Mouse (Mus musculus): ENCODE data around the gene Vars. TPM values are rescaled to one million over a fixed set of nuclear protein-coding genes. Genes with fewer than 3 reads are reported as not detected.
"Not testable (repeated sequence)": the region's sequence is repeated elsewhere in the genome, so short reads cannot be mapped to it uniquely, and the experiment has no call there.

Vars gene
- polyA plus RNA-seq, 1 experiment from 2014 or later, result 171 TPM

DNA sequence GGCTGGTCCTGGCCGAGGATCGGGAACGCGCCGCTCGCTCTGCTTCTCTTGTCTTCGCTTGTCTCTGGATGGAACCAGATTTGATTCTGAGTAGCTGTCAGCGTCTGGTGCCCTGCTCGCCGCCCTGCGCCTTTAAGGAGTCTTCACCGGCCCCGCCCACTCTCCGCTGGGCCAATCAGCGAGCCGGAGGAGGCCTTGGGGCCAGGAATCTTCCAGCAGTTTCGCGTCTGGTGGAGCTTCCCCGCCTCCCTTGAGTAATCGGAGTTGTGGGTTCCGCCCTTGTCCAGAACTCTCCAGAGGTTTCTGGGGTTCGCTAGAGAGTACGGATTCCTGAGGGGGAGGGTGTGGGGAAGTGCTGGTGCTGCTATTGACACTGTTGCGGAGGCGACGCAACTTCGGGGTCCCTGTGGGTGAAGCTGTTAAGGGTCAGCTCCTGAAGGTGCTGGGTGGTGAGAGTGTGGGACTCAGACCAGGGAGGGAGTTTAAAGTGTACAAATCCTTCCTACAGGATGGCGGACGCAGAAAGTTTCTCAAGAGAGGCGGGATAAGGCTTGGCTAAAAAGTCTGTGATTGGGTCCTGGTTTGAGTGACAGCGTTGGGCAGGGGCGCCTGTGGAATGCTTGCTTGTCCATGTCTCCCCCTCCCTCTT, 41.5 kb upstream of the Vars start, which contains the start of gene Hspa1b:
Hspa1b (minus strand) TSS at position 109 of the 649 bp plus-strand sequence.
- Histone ChIP-seq H3K4me2 (peak within 1 kb of the TSS; percentile 65), H3K9ac (replicated peaks) (peak within 1 kb of the TSS; percentile 66), H3K27me3 (peaks cover 43% of the 10 kb centered on the region), H3K27ac (peak within 1 kb of the TSS; percentile 91), H3K4me3 (replicated peaks) (peak within 1 kb of the TSS; percentile 55)
- H3K4me1 ChIP-seq (replicated peaks); H3K36me3 ChIP-seq; H3K9me3 ChIP-seq: not testable (repeated sequence)
- WGBS, result under 1% methylated on average over 32 of the region's 32 CpGs
- ATAC-seq (ENCODE audit: insufficient number of reproducible peaks, insufficient read depth, low FRiP score, low TSS enrichment, low read depth), result peak; percentile 91

GRCm38 (mm10) chr17:34959881-34960515, 40.8 kb upstream of the Vars start:
- 15% methylated on average over 12 of the region's 12 CpGs for WGBS
- Histone ChIP-seq H3K9me3 (no peaks in the 10 kb centered on the region), H3K4me3 (replicated peaks) (peak overlapping the region; percentile 55), H3K4me2 (peak overlapping the region; percentile 65), H3K36me3 (no peaks in the 10 kb centered on the region), H3K9ac (replicated peaks) (peak overlapping the region; percentile 66; the same call in 1 of the 2 replicates), H3K4me1 (replicated peaks) (peaks cover 8% of the 10 kb centered on the region), H3K27me3 (peaks cover 42% of the 10 kb centered on the region), H3K27ac (peak overlapping the region; percentile 91)
- ATAC-seq (ENCODE audit: insufficient number of reproducible peaks, insufficient read depth, low FRiP score, low TSS enrichment, low read depth), result no peak

- Histone ChIP-seq H3K4me3 (replicated peaks) (no peak overlapping the region), H3K9me3 (no peaks in the 10 kb centered on the region), H3K27me3 (peaks cover 35% of the 10 kb centered on the region), H3K4me2 (no peak overlapping the region), H3K9ac (replicated peaks) (no peak overlapping the region), H3K36me3 (no peaks in the 10 kb centered on the region), H3K4me1 (replicated peaks) (peaks cover 8% of the 10 kb centered on the region), H3K27ac (no peak overlapping the region)
- no peak for ATAC-seq (ENCODE audit: insufficient number of reproducible peaks, insufficient read depth, low FRiP score, low TSS enrichment, low read depth)
Measured at GRCm38 (mm10) chr17:34960702-34961493, 39.9 kb upstream of the Vars start.

GRCm38 (mm10) chr17:34962125-34962524, 38.7 kb upstream of the Vars start:
- Histone ChIP-seq H3K4me3 (replicated peaks) (no peak overlapping the region), H3K27me3 (peaks cover 33% of the 10 kb centered on the region), H3K9me3 (no peaks in the 10 kb centered on the region), H3K4me1 (replicated peaks) (peaks cover 8% of the 10 kb centered on the region), H3K36me3 (no peaks in the 10 kb centered on the region), H3K4me2 (no peak overlapping the region), H3K27ac (no peak overlapping the region), H3K9ac (replicated peaks) (peak overlapping the region; percentile 37; the same call in 1 of the 2 replicates)
- WGBS, result 35% methylated on average over 3 of the region's 3 CpGs
- no peak for ATAC-seq (ENCODE audit: insufficient number of reproducible peaks, insufficient read depth, low FRiP score, low TSS enrichment, low read depth)

DNA sequence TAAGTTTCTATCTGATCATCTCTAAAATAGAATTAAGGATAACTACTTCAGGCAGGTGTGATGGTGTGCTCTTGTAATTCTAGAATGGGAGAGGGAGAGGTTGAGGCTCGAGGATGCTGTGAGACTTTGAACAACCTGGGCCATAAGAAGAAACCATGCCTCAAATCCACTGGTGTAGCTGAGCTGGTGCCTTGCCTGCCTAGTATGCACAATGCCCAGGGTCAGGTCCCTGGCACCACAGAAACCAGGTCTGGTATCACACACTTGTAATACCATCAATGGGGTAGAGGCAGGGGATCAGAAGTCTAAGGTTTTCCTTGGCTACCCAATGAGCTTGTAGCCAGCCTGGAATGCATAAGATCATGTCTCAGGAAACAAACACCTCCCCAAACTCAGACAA, 37.9 kb upstream of the Vars start:
- H3K27me3 ChIP-seq, result peaks cover 40% of the 10 kb centered on the region

DNA sequence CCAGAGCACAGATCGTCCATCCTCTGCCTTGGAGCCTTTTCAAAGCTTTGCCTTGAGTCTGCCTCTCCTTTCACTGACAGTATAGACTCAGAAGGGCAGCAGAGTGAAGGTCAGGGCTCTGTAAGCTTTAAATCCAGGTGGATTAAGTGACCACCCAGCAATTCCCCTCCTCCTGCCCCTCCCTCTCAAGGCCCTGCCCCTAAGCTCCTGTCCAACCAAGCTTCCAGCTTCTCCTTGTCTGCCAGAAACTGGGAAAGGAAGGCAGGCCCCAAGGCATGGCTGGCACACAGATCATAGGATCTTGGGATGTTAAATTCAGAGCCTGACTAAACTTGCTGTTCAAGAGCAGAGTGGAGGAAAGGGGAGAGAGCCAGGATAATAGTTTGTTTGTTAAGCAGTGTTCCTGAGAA, 36.1 kb upstream of the Vars start:
- ATAC-seq (ENCODE audit: insufficient number of reproducible peaks, insufficient read depth, low FRiP score, low TSS enrichment, low read depth), result no peak
- no peak overlapping the region for H3K4me3 ChIP-seq (replicated peaks)
- H3K27me3 ChIP-seq, result peaks cover 58% of the 10 kb centered on the region
- 23% methylated on average over 1 of the region's 1 CpGs for WGBS
- H3K27ac ChIP-seq, result no peak overlapping the region
- no peaks in the 10 kb centered on the region for H3K36me3 ChIP-seq
- H3K9me3 ChIP-seq, result no peaks in the 10 kb centered on the region
- peaks cover 8% of the 10 kb centered on the region for H3K4me1 ChIP-seq (replicated peaks)
- H3K9ac ChIP-seq (replicated peaks), result no peak overlapping the region
- H3K4me2 ChIP-seq, result no peak overlapping the region

More for the DNA sequence above, 37.9 kb upstream of the Vars start:
- H3K36me3 ChIP-seq, result no peaks in the 10 kb centered on the region
- H3K4me2 ChIP-seq, result no peak overlapping the region
- peaks cover 8% of the 10 kb centered on the region for H3K4me1 ChIP-seq (replicated peaks)
- no peak overlapping the region for H3K4me3 ChIP-seq (replicated peaks)
- H3K9me3 ChIP-seq, result no peaks in the 10 kb centered on the region
- no peak overlapping the region for H3K27ac ChIP-seq
- WGBS, result 45% methylated on average over 1 of the region's 1 CpGs
- no peak overlapping the region for H3K9ac ChIP-seq (replicated peaks)
- ATAC-seq (ENCODE audit: insufficient number of reproducible peaks, insufficient read depth, low FRiP score, low TSS enrichment, low read depth), result no peak

DNA sequence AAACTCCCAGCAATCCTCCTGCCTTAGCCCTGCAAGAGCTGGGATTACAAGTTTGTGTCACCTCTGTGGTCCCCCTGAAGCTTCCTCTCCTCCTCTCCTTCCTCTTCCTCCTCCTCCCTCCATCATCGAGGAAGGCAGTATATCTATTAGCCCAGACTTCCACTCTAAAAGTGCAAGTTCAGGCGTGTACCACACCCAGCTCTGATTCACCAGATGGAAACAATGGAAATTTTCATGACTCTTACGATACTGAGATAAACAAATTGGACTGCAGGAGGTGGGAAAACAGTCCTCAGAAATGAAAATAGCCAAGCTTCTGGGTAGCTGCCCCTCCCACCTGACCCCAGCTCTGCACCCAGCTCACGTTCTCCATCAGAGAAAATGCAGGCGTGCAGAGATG, 35.2 kb upstream of the Vars start:
- Histone ChIP-seq H3K9me3 (no peaks in the 10 kb centered on the region), H3K27me3 (peaks cover 65% of the 10 kb centered on the region), H3K4me1 (replicated peaks) (no peaks in the 10 kb centered on the region), H3K4me3 (replicated peaks) (no peak overlapping the region), H3K4me2 (no peak overlapping the region), H3K36me3 (no peaks in the 10 kb centered on the region), H3K9ac (replicated peaks) (no peak overlapping the region), H3K27ac (no peak overlapping the region)
- 81% methylated on average over 5 of the region's 5 CpGs for WGBS
- no peak for ATAC-seq (ENCODE audit: insufficient number of reproducible peaks, insufficient read depth, low FRiP score, low TSS enrichment, low read depth)

DNA sequence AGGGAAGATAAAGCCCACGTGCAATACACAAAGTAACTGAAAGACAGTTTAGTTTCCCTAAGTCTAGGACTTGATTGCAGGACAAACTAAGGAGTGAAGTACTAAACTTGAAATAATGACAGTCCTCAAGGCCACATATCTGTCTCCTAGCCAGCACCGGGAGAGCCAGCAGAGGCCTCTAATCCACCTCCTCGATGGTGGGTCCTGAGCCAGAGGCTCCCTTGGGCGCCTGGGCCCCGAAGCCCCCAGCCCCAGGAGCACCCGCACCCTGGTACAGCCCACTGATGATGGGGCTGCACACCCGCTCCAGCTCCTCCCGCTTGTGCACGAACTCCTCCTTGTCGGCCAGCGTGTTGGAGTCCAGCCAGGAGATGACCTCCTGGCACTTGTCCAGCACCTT, 31.0 kb upstream of the Vars start, which contains the start of gene Gm20481:
Gm20481 (plus strand) TSS at position 91 of the 400 bp plus-strand sequence.
- WGBS, result 68% methylated on average over 9 of the region's 11 CpGs
- H3K27me3 ChIP-seq, result peaks cover 40% of the 10 kb centered on the region
- H3K4me2 ChIP-seq; H3K4me3 ChIP-seq (replicated peaks); H3K36me3 ChIP-seq; ATAC-seq (ENCODE audit: insufficient number of reproducible peaks, insufficient read depth, low FRiP score, low TSS enrichment, low read depth); H3K9ac ChIP-seq (replicated peaks); H3K4me1 ChIP-seq (replicated peaks); H3K27ac ChIP-seq; H3K9me3 ChIP-seq: not testable (repeated sequence)

DNA sequence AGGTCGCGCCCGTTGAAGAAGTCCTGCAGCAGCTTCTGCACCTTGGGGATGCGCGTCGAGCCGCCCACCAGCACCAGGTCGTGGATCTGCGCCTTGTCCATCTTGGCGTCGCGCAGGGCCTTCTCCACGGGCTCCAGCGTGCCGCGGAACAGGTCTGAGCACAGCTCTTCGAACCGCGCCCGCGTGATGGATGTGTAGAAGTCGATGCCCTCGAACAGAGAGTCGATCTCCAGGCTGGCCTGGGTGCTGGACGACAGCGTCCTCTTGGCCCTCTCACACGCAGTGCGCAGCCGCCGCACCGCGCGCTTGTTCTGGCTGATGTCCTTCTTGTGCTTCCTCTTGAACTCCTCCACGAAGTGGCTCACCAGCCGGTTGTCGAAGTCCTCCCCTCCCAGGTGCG, 29.9 kb upstream of the Vars start:
- H3K4me2 ChIP-seq; H3K4me1 ChIP-seq (replicated peaks); H3K9me3 ChIP-seq; H3K36me3 ChIP-seq; H3K4me3 ChIP-seq (replicated peaks); H3K9ac ChIP-seq (replicated peaks); H3K27ac ChIP-seq; ATAC-seq (ENCODE audit: insufficient number of reproducible peaks, insufficient read depth, low FRiP score, low TSS enrichment, low read depth): not testable (repeated sequence)
- 41% methylated on average over 26 of the region's 37 CpGs for WGBS
- peaks cover 39% of the 10 kb centered on the region for H3K27me3 ChIP-seq

- not testable (repeated sequence) for H3K9me3 ChIP-seq; H3K9ac ChIP-seq (replicated peaks); H3K27ac ChIP-seq; H3K36me3 ChIP-seq; H3K4me1 ChIP-seq (replicated peaks)
- peak overlapping the region; percentile 42 for H3K4me3 ChIP-seq (replicated peaks)
- peak overlapping the region; percentile 77 for H3K4me2 ChIP-seq
- WGBS, result 4% methylated on average over 28 of the region's 43 CpGs
- H3K27me3 ChIP-seq, result peaks cover 36% of the 10 kb centered on the region
- peak; percentile 40; the same call in 1 of the 2 replicates for ATAC-seq (ENCODE audit: insufficient number of reproducible peaks, insufficient read depth, low FRiP score, low TSS enrichment, low read depth)
Measured at GRCm38 (mm10) chr17:34971694-34972068, 29.1 kb upstream of the Vars start.

DNA sequence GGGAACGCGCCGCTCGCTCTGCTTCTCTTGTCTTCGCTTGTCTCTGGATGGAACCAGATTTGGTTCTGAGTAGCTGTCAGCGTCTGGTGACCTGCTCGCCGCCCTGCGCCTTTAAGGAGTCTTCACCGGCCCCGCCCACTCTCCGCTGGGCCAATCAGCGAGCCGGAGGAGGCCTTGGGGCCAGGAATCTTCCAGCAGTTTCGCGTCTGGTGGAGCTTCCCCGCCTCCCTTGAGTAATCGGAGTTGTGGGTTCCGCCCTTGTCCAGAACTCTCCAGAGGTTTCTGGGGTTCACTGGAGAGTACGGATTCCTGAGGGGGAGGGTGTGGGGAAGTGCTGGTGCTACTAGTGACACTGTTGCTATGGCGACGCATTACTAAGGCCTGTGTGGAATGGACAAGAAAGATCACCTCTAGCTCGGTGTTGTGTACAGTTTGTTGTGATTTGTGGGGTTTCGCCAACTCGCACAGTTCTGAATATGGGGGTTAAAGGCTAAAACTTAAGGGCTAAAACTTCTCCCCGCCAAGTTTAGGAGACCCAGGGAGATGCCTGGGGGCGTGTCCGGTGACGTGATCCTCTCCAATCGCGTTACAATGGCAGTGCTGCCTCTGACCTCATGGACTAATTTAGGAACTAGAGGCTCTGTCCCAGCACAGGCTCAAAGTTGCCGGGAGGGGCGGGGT, 28.6 kb upstream of the Vars start, which contains the start of the genes Hspa1a and Hspa1l:
Hspa1a (minus strand) TSS at position 88 of the 681 bp plus-strand sequence.
Hspa1l (plus strand) TSS at position 635 of the 681 bp plus-strand sequence.
- H3K4me2 ChIP-seq, result peak within 1 kb of the TSS; percentile 77
- WGBS, result under 1% methylated on average over 33 of the region's 33 CpGs
- H3K9ac ChIP-seq (replicated peaks), result peak within 1 kb of the TSS; percentile 34; the same call in 1 of the 2 replicates
- H3K9me3 ChIP-seq; H3K4me1 ChIP-seq (replicated peaks); H3K36me3 ChIP-seq: not testable (repeated sequence)
- peak; percentile 86 for ATAC-seq (ENCODE audit: insufficient number of reproducible peaks, insufficient read depth, low FRiP score, low TSS enrichment, low read depth)
- peaks cover 31% of the 10 kb centered on the region for H3K27me3 ChIP-seq
- 0 out of 2 replicates have a peak within 1 kb of the TSS, but pooled peaks have one; percentile 20 for H3K27ac ChIP-seq
- H3K4me3 ChIP-seq (replicated peaks), result peak within 1 kb of the TSS; percentile 42

All from limb, embryonic 12.5 days (tissue).